Mouse (Mus musculus): Measurements from ENCODE around the gene Gipc2. TPM values are rescaled to one million over a fixed set of nuclear protein-coding genes. Genes with fewer than 3 reads are reported as not detected.

The Gipc2 gene
- polyA plus RNA-seq, 1 experiment from 2014 or later: 4.2 TPM

- Histone ChIP-seq H3K4me3 (ENCODE audit: low read depth, low read length) (no peak overlapping the region), H3K9ac (replicated peaks; ENCODE audit: low read length) (no peak overlapping the region), H3K27me3 (ENCODE audit: control insufficient read depth, insufficient read depth, low read length) (no peaks in the 10 kb centered on the region), H3K4me1 (ENCODE audit: control insufficient read depth, insufficient read depth, low read length) (no peaks in the 10 kb centered on the region), H3K36me3 (replicated peaks; ENCODE audit: control insufficient read depth, insufficient read depth, low read depth, low read length) (no peaks in the 10 kb centered on the region), H3K4me2 (ENCODE audit: low read depth, low read length) (no peak overlapping the region), H3K9me3 (replicated peaks; ENCODE audit: control insufficient read depth, low read length) (no peaks in the 10 kb centered on the region), H3K27ac (replicated peaks; ENCODE audit: low read depth, low read length) (no peak overlapping the region)
- ATAC-seq (replicated peaks; ENCODE audit: insufficient number of reproducible peaks, low FRiP score, low TSS enrichment, low read depth): no peak
- DNase-seq (ENCODE audit: low spot score): no peak
- 59% methylated on average over 4 of the region's 4 CpGs for WGBS
Observed at GRCm38 (mm10) chr3:152054260-152054659, 111.8 kb downstream of the Gipc2 start.

- ATAC-seq (replicated peaks; ENCODE audit: insufficient number of reproducible peaks, low FRiP score, low TSS enrichment, low read depth) (no peak), DNase-seq (ENCODE audit: low spot score) (no peak)
- Histone ChIP-seq H3K4me2 (ENCODE audit: low read depth, low read length) (no peak overlapping the region), H3K36me3 (replicated peaks; ENCODE audit: control insufficient read depth, insufficient read depth, low read depth, low read length) (no peaks in the 10 kb centered on the region), H3K9me3 (replicated peaks; ENCODE audit: control insufficient read depth, low read length) (no peaks in the 10 kb centered on the region), H3K27ac (replicated peaks; ENCODE audit: low read depth, low read length) (no peak overlapping the region), H3K4me1 (ENCODE audit: control insufficient read depth, insufficient read depth, low read length) (no peaks in the 10 kb centered on the region), H3K27me3 (ENCODE audit: control insufficient read depth, insufficient read depth, low read length) (no peaks in the 10 kb centered on the region), H3K4me3 (ENCODE audit: low read depth, low read length) (no peak overlapping the region), H3K9ac (replicated peaks; ENCODE audit: low read length) (no peak overlapping the region)
- WGBS: 96% methylated on average over 2 of the region's 2 CpGs
Observed at GRCm38 (mm10) chr3:152051959-152052358, 114.1 kb downstream of the Gipc2 start.

GRCm38 (mm10) chr3:152047914-152048313 is 118.1 kb downstream of the Gipc2 start:
- H3K4me1 ChIP-seq (ENCODE audit: control insufficient read depth, insufficient read depth, low read length): no peaks in the 10 kb centered on the region
- no peak overlapping the region for H3K4me2 ChIP-seq (ENCODE audit: low read depth, low read length)
- DNase-seq (ENCODE audit: low spot score) (no peak), ATAC-seq (replicated peaks; ENCODE audit: insufficient number of reproducible peaks, low FRiP score, low TSS enrichment, low read depth) (no peak)
- H3K9me3 ChIP-seq (replicated peaks; ENCODE audit: control insufficient read depth, low read length): no peaks in the 10 kb centered on the region
- H3K4me3 ChIP-seq (ENCODE audit: low read depth, low read length): no peak overlapping the region
- no peaks in the 10 kb centered on the region for H3K27me3 ChIP-seq (ENCODE audit: control insufficient read depth, insufficient read depth, low read length)
- H3K36me3 ChIP-seq (replicated peaks; ENCODE audit: control insufficient read depth, insufficient read depth, low read depth, low read length): no peaks in the 10 kb centered on the region
- H3K27ac ChIP-seq (replicated peaks; ENCODE audit: low read depth, low read length): no peak overlapping the region
- no peak overlapping the region for H3K9ac ChIP-seq (replicated peaks; ENCODE audit: low read length)

- Histone ChIP-seq H3K4me2 (ENCODE audit: low read depth, low read length) (no peak overlapping the region), H3K9me3 (replicated peaks; ENCODE audit: control insufficient read depth, low read length) (no peaks in the 10 kb centered on the region), H3K9ac (replicated peaks; ENCODE audit: low read length) (no peak overlapping the region), H3K4me3 (ENCODE audit: low read depth, low read length) (no peak overlapping the region), H3K4me1 (ENCODE audit: control insufficient read depth, insufficient read depth, low read length) (no peaks in the 10 kb centered on the region), H3K27me3 (ENCODE audit: control insufficient read depth, insufficient read depth, low read length) (no peaks in the 10 kb centered on the region), H3K27ac (replicated peaks; ENCODE audit: low read depth, low read length) (no peak overlapping the region), H3K36me3 (replicated peaks; ENCODE audit: control insufficient read depth, insufficient read depth, low read depth, low read length) (no peaks in the 10 kb centered on the region)
- ATAC-seq (replicated peaks; ENCODE audit: insufficient number of reproducible peaks, low FRiP score, low TSS enrichment, low read depth) (no peak), DNase-seq (ENCODE audit: low spot score) (no peak)
- 86% methylated on average over 3 of the region's 3 CpGs for WGBS
Observed at GRCm38 (mm10) chr3:152046895-152047294, 119.1 kb downstream of the Gipc2 start.

Other genes starting within 250 kb of the Gipc2 start
- 31.1 and 32.6 TPM in 2 replicates for gene Dnajb4, start 44.1 kb upstream of the Gipc2 start, polyA plus RNA-seq (2014; fragmentation: Nextera tagmentation; extraction: Ambion mirVana)
- gene Fubp1, start 44.2 kb upstream of the Gipc2 start, polyA plus RNA-seq (2014; fragmentation: Nextera tagmentation; extraction: Ambion mirVana): 419 and 482 TPM in 2 replicates
- gene Nexn, start 100.1 kb upstream of the Gipc2 start, polyA plus RNA-seq (2014; fragmentation: Nextera tagmentation; extraction: Ambion mirVana): 4.9 and 5.3 TPM in 2 replicates
- gene Miga1, start 174.2 kb upstream of the Gipc2 start, polyA plus RNA-seq (2014; fragmentation: Nextera tagmentation; extraction: Ambion mirVana): 18.8 and 21.1 TPM in 2 replicates
- gene Usp33, start 180.2 kb upstream of the Gipc2 start, polyA plus RNA-seq (2014; fragmentation: Nextera tagmentation; extraction: Ambion mirVana): 66.0 and 66.8 TPM in 2 replicates
- gene Zzz3, start 229.2 kb upstream of the Gipc2 start, polyA plus RNA-seq (2014; fragmentation: Nextera tagmentation; extraction: Ambion mirVana): 62.8 and 70.9 TPM in 2 replicates

All from embryonic facial prominence, embryonic 11.5 days (tissue).